Mouse (Mus musculus) forebrain, embryonic 14.5 days (tissue): ENCODE data around the gene Cyp2w1. TPM values are rescaled to one million over a fixed set of nuclear protein-coding genes. Genes with fewer than 3 reads are reported as not detected.

Experiments
- ATAC-seq: fragments of 200-750 bp; cut with Nextera tagmentation; 2 replicates; pipeline ENCODE4 v1.8.0; 2017; ENCODE audit warnings: mild to moderate bottlenecking, moderate library complexity
- DNase-seq: peaks from one replicate; pipeline ENCODE4 v3.0.0-alpha.2; 2015; ENCODE audit warnings: low spot score
- H3K27ac ChIP-seq: fragments of 300-500 bp; sonication (generic); 2 replicates; pipeline ENCODE4 v1.5.1; 2014; ENCODE audit warnings: low read depth, mild to moderate bottlenecking, control low read depth, low read length, moderate library complexity
- H3K27me3 ChIP-seq: fragments of 300-500 bp; sonication (generic); replicated peaks from 2 replicates; pipeline ENCODE4 v1.6.1; 2014; ENCODE audit warnings: low read length, control low read depth, mixed read lengths; ENCODE audit not compliant: control insufficient read depth, insufficient read depth
- H3K36me3 ChIP-seq: fragments of 300-500 bp; sonication (generic); 2 replicates; pipeline ENCODE4 v1.6.1; 2014; ENCODE audit warnings: low read length, control low read depth; ENCODE audit not compliant: control insufficient read depth, insufficient read depth
- H3K4me1 ChIP-seq: fragments of 300-500 bp; sonication (generic); 2 replicates; pipeline ENCODE4 v1.6.1; 2014; ENCODE audit warnings: antibody characterized with exemption, low read length, control low read depth; ENCODE audit not compliant: control insufficient read depth, insufficient read depth
- H3K4me2 ChIP-seq: fragments of 300-500 bp; sonication (generic); 2 replicates; pipeline ENCODE4 v1.6.1; 2014; ENCODE audit warnings: mild to moderate bottlenecking, control low read depth, low read length
- H3K4me3 ChIP-seq: fragments of 300-500 bp; sonication (generic); 2 replicates; pipeline ENCODE4 v1.5.1; 2014; ENCODE audit warnings: low read depth, low read length, control low read depth
- H3K9ac ChIP-seq: fragments of 300-500 bp; sonication (generic); 2 replicates; pipeline ENCODE4 v1.6.1; 2014; ENCODE audit warnings: mild to moderate bottlenecking, low read length, control low read depth, moderate library complexity
- H3K9me3 ChIP-seq: fragments of 300-500 bp; sonication (generic); replicated peaks from 2 replicates; pipeline ENCODE4 v1.6.1; 2016; ENCODE audit warnings: low read length, control low read depth, mixed read lengths; ENCODE audit not compliant: control insufficient read depth
- WGBS: fragments of 180-500 bp; shearing (Covaris S2); extraction: QIAGEN DNeasy Blood & Tissue Kit; methylation state at CpG from one replicate; pipeline ENCODE4 v1.1.7; 2014; 5-methylcytosine and 5-hydroxymethylcytosine counted together
- polyA plus RNA-seq: library from polyadenylated mRNA; unstranded; fragments of >200 nt; fragmentation: Nextera tagmentation; extraction: Ambion mirVana; gene quantifications from 2 replicates; pipeline ENCODE4 v1.2.1, GENCODE M21; 2014

Cyp2w1 gene
- not detected in 2 replicates for polyA plus RNA-seq

- Histone ChIP-seq H3K9me3 (no peaks in the 10 kb centered on the region), H3K27me3 (no peaks in the 10 kb centered on the region), H3K27ac (no peak within 1 kb of the TSS), H3K4me3 (no peak within 1 kb of the TSS), H3K4me1 (no peaks in the 10 kb centered on the region), H3K9ac (no peak within 1 kb of the TSS), H3K36me3 (no peaks in the 10 kb centered on the region), H3K4me2 (no peak within 1 kb of the TSS)
- DNase-seq: no peak
- ATAC-seq: no peak
- WGBS: 60% methylated on average over 6 of the region's 6 CpGs
These were observed at the start of gene Cyp2w1 for GRCm38 (mm10) chr5:139352317-139352716. Gene Cyp2w1, plus strand, starts transcription at chr5:139352617.

- DNase-seq (no peak), ATAC-seq (no peak)
- Histone ChIP-seq H3K9ac (no peak overlapping the region), H3K27ac (no peak overlapping the region), H3K9me3 (no peaks in the 10 kb centered on the region), H3K4me3 (no peak overlapping the region), H3K27me3 (no peaks in the 10 kb centered on the region), H3K4me2 (no peak overlapping the region), H3K4me1 (no peaks in the 10 kb centered on the region), H3K36me3 (no peaks in the 10 kb centered on the region)
- WGBS: 90% methylated on average over 9 of the region's 9 CpGs
These were observed 48.8 kb upstream of the Cyp2w1 start for GRCm38 (mm10) chr5:139303646-139304061.

- Histone ChIP-seq H3K9me3 (no peaks in the 10 kb centered on the region), H3K4me2 (no peak overlapping the region), H3K4me3 (no peak overlapping the region), H3K36me3 (no peaks in the 10 kb centered on the region), H3K9ac (no peak overlapping the region), H3K27ac (no peak overlapping the region), H3K27me3 (no peaks in the 10 kb centered on the region), H3K4me1 (no peaks in the 10 kb centered on the region)
- WGBS: 82% methylated on average over 3 of the region's 3 CpGs
- no peak for DNase-seq
- ATAC-seq: no peak
These were observed 42.5 kb upstream of the Cyp2w1 start for GRCm38 (mm10) chr5:139309946-139310345.

- DNase-seq (no peak), ATAC-seq (no peak)
- Histone ChIP-seq H3K9me3 (no peaks in the 10 kb centered on the region), H3K27ac (no peak overlapping the region), H3K4me1 (no peaks in the 10 kb centered on the region), H3K4me3 (no peak overlapping the region), H3K9ac (no peak overlapping the region), H3K36me3 (no peaks in the 10 kb centered on the region), H3K27me3 (no peaks in the 10 kb centered on the region), H3K4me2 (no peak overlapping the region)
- 89% methylated on average over 4 of the region's 4 CpGs for WGBS
These were observed 41.9 kb upstream of the Cyp2w1 start for GRCm38 (mm10) chr5:139310477-139310876.

- H3K27me3 ChIP-seq: no peaks in the 10 kb centered on the region
- DNase-seq (no peak), ATAC-seq (no peak)
- H3K4me3 ChIP-seq: no peak overlapping the region
- WGBS: 89% methylated on average over 9 of the region's 9 CpGs
- no peaks in the 10 kb centered on the region for H3K4me1 ChIP-seq
- no peak overlapping the region for H3K9ac ChIP-seq
- no peaks in the 10 kb centered on the region for H3K9me3 ChIP-seq
- no peak overlapping the region for H3K27ac ChIP-seq
- H3K36me3 ChIP-seq: no peaks in the 10 kb centered on the region
- no peak overlapping the region for H3K4me2 ChIP-seq
These were observed 40.6 kb upstream of the Cyp2w1 start for GRCm38 (mm10) chr5:139311822-139312221.

GRCm38 (mm10) chr5:139313536-139313935 lies 38.9 kb upstream of the Cyp2w1 start:
- DNase-seq: no peak
- WGBS: 93% methylated on average over 9 of the region's 9 CpGs
- no peak overlapping the region for H3K4me3 ChIP-seq
- no peak overlapping the region for H3K27ac ChIP-seq
- H3K9ac ChIP-seq: no peak overlapping the region
- no peaks in the 10 kb centered on the region for H3K9me3 ChIP-seq
- H3K36me3 ChIP-seq: no peaks in the 10 kb centered on the region
- H3K27me3 ChIP-seq: no peaks in the 10 kb centered on the region
- ATAC-seq: no peak
- no peaks in the 10 kb centered on the region for H3K4me1 ChIP-seq
- H3K4me2 ChIP-seq: no peak overlapping the region

- Histone ChIP-seq H3K4me3 (no peak overlapping the region), H3K4me2 (no peak overlapping the region), H3K27me3 (no peaks in the 10 kb centered on the region), H3K9me3 (no peaks in the 10 kb centered on the region), H3K9ac (no peak overlapping the region), H3K4me1 (no peaks in the 10 kb centered on the region), H3K36me3 (no peaks in the 10 kb centered on the region), H3K27ac (no peak overlapping the region)
- 80% methylated on average over 12 of the region's 12 CpGs for WGBS
- ATAC-seq (no peak), DNase-seq (no peak)
These were observed 37.3 kb upstream of the Cyp2w1 start for GRCm38 (mm10) chr5:139314941-139315642.

GRCm38 (mm10) chr5:139316982-139317675 lies 35.3 kb upstream of the Cyp2w1 start:
- no peak overlapping the region for H3K4me3 ChIP-seq
- DNase-seq (no peak), ATAC-seq (no peak)
- H3K4me1 ChIP-seq: no peaks in the 10 kb centered on the region
- H3K4me2 ChIP-seq: no peak overlapping the region
- no peak overlapping the region for H3K9ac ChIP-seq
- no peaks in the 10 kb centered on the region for H3K36me3 ChIP-seq
- no peaks in the 10 kb centered on the region for H3K9me3 ChIP-seq
- 79% methylated on average over 6 of the region's 6 CpGs for WGBS
- no peaks in the 10 kb centered on the region for H3K27me3 ChIP-seq
- no peak overlapping the region for H3K27ac ChIP-seq
